Mouse (Mus musculus): ENCODE results near the gene Il10. TPM values are rescaled to one million over a fixed set of nuclear protein-coding genes. Genes with fewer than 3 reads are reported as not detected.
"Not testable (repeated sequence)": the region's sequence is repeated elsewhere in the genome, so short reads cannot be mapped to it uniquely, and the experiment has no call there.

The Il10 gene
- total and polyA plus RNA-seq, 3 experiments: 236 to 903 (median 389) TPM

GRCm38 (mm10) chr1:131022591-131023249, 3.1 kb downstream of the Il10 start (continued):
- no peak; the same call in 1 of the 2 replicates for TF ChIP-seq MXI1 (IDR thresholded peaks at IDR 0.05; ENCODE audit: low read depth, low read length)
- TF ChIP-seq SIN3A (IDR thresholded peaks at IDR 0.05; ENCODE audit: low read length): peak; percentile 5; the same call in 1 of the 2 replicates
- peak; percentile 83 for TF ChIP-seq BHLHE40 (IDR thresholded peaks at IDR 0.05; ENCODE audit: low read depth, low read length)
- peak; percentile 65 for TF ChIP-seq POLR2A (IDR thresholded peaks at IDR 0.05; ENCODE audit: low read depth, low read length)
- peak; percentile 88 for TF ChIP-seq POLR2AphosphoS2 (IDR thresholded peaks at IDR 0.05; ENCODE audit: low read depth, low read length)
- TF ChIP-seq TBP (conservative IDR thresholded peaks at IDR 0.05; ENCODE audit: low read depth, low read length): 0 out of 2 replicates have a peak, but pooled peaks have one; percentile 34
- peak; percentile 75; the same call in 1 of the 2 replicates for TF ChIP-seq MEF2A (IDR thresholded peaks at IDR 0.05; ENCODE audit: borderline replicate concordance, low read depth, low read length)
- TF ChIP-seq MAZ (IDR thresholded peaks at IDR 0.05; ENCODE audit: low read depth, low read length): no peak

DNA sequence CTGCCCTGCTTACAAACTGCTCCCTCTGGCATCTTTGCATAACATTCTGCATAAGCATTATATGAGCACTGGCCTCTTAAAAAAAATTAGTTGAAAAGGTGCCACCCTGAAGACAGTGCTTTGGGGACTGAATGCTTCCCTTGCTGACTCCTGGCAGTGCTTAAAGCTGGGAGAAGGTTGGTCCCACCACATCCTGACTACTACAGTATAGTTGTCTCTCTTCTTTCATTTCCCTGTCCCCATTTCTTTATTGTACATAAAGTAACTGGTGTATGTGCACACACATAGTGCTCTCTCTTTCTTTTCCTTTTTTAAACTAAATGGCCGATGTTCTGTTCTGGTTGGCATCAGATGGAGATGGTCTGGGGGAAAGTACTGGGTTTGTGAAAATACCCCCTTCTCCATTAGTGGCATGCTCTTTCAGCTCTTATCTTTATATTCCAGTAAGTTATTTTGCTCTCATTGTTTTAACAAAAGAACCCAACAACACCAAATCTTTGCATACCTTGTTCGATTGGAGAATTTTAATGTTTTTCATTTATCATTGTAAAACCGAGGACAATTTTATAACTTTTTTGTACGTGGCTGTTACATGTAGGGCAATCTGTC, 3.7 kb downstream of the Il10 start:
- H3K9me3 ChIP-seq (replicated peaks; ENCODE audit: low read length); in situ Hi-C loops (cut with MboI; ENCODE audit: low pct_ligation_motif_present, low pct_unique_long_range_greater_than_20kb, low sequenced_read_pairs); H3K27ac ChIP-seq (ENCODE audit: insufficient read depth, low read depth); H3K27me3 ChIP-seq (replicated peaks); DNase-seq (ENCODE audit: extremely low read depth); dilution Hi-C loops (cut with MboI; ENCODE audit: extremely low pct_ligation_motif_present, extremely low pct_unique_long_range_greater_than_20kb, low sequenced_read_pairs): not testable (repeated sequence)
- Histone ChIP-seq H3K4me1 (ENCODE audit: control insufficient read depth in 1 of 2, insufficient read depth in 2 of 2) (peaks cover 13 to 45% of the 10 kb centered on the region in 2 experiments), H3K79me2 (replicated peaks; ENCODE audit: control insufficient read depth, extremely low read depth, insufficient read depth, poor library complexity, severe bottlenecking) (peaks cover 34% of the 10 kb centered on the region), H3K4me3 (replicated peaks in 1 of 3; ENCODE audit: low read depth in 2 of 3, low read length in 2 of 3, poor library complexity in 1 of 3) (peak overlapping the region; percentile 2 to 77 (median 64)), H3K36me3 (replicated peaks in 1 of 2; ENCODE audit: control insufficient read depth in 1 of 2, insufficient read depth in 1 of 2, low read length in 1 of 2) (peaks cover 32 to 42% of the 10 kb centered on the region in 2 experiments), H3K9ac (ENCODE audit: insufficient read depth, low read depth) (peak overlapping the region; percentile 1; the same call in 1 of the 2 replicates), H3K4me2 (ENCODE audit: insufficient read depth, low read depth, poor library complexity, severe bottlenecking) (peak overlapping the region; percentile 85)
- peak; percentile 54 for TF ChIP-seq POLR2A (IDR thresholded peaks at IDR 0.05; ENCODE audit: low read depth, low read length)
- TF ChIP-seq MAZ (IDR thresholded peaks at IDR 0.05; ENCODE audit: low read depth, low read length): 0 out of 2 replicates have a peak, but pooled peaks have one; percentile 44
- peak; percentile 73 for TF ChIP-seq ZMIZ1 (IDR thresholded peaks at IDR 0.05; ENCODE audit: low read depth, low read length)
- TF ChIP-seq IRF4 (IDR thresholded peaks at IDR 0.05; ENCODE audit: low read depth, low read length): 0 out of 2 replicates have a peak, but pooled peaks have one; percentile 11
- 0 out of 2 replicates have a peak, but pooled peaks have one; percentile 40 for TF ChIP-seq CHD2 (IDR thresholded peaks at IDR 0.05; ENCODE audit: low read length)
- TF ChIP-seq E2F4 (IDR thresholded peaks at IDR 0.05; ENCODE audit: insufficient replicate concordance, low read depth, low read length): 0 out of 2 replicates have a peak, but pooled peaks have one; percentile 36
- TF ChIP-seq RCOR1 (conservative IDR thresholded peaks at IDR 0.05; ENCODE audit: low read depth, low read length): peak; percentile 59; the same call in 1 of the 2 replicates
